Mouse (Mus musculus) midbrain, embryonic 13.5 days (tissue): ENCODE measurements at regions not wholly inside any gene's neighbourhood (a gene's known extent, or its start where the extent isn't known, plus 50 kb on each side); places are given as distances from the start of the nearest gene placed in this dataset.
A peak's percentile ranks its signal among the peaks of the same experiment; 100 is the strongest.

Experiments
- ATAC-seq: fragments of 200-750 bp; cut with Nextera tagmentation; 2 replicates; pipeline ENCODE4 v1.8.0; 2017; ENCODE audit warnings: mild to moderate bottlenecking, moderate TSS enrichment, moderate library complexity
- H3K27ac ChIP-seq: fragments of 300-500 bp; sonication (generic); 2 replicates; pipeline ENCODE4 v1.5.1; 2015; ENCODE audit warnings: inconsistent platforms, mild to moderate bottlenecking, moderate library complexity
- H3K27me3 ChIP-seq: fragments of 300-500 bp; sonication (generic); 2 replicates; pipeline ENCODE4 v1.6.1; 2015; ENCODE audit warnings: mild to moderate bottlenecking, inconsistent platforms
- H3K36me3 ChIP-seq: fragments of 300-500 bp; sonication (generic); 2 replicates; pipeline ENCODE4 v1.6.1; 2015; ENCODE audit warnings: mild to moderate bottlenecking, inconsistent platforms
- H3K4me1 ChIP-seq: fragments of 300-500 bp; sonication (generic); replicated peaks from 2 replicates; pipeline ENCODE4 v1.6.1; 2015; ENCODE audit warnings: inconsistent platforms
- H3K4me2 ChIP-seq: fragments of 300-500 bp; sonication (generic); replicated peaks from 2 replicates; pipeline ENCODE4 v1.6.1; 2015; ENCODE audit warnings: moderate library complexity, mild to moderate bottlenecking, inconsistent platforms
- H3K4me3 ChIP-seq: fragments of 300-500 bp; sonication (generic); replicated peaks from 2 replicates; pipeline ENCODE4 v1.5.1; 2015; ENCODE audit warnings: mild to moderate bottlenecking, inconsistent platforms
- H3K9ac ChIP-seq: fragments of 300-500 bp; sonication (generic); replicated peaks from 2 replicates; pipeline ENCODE4 v1.6.1; 2015; ENCODE audit warnings: mild to moderate bottlenecking, inconsistent platforms
- H3K9me3 ChIP-seq: fragments of 300-500 bp; sonication (generic); 2 replicates; pipeline ENCODE4 v1.6.1; 2016; ENCODE audit warnings: mild to moderate bottlenecking, inconsistent platforms
- WGBS: fragments of 180-500 bp; shearing (Covaris S2); methylation state at CpG from one replicate; pipeline ENCODE4 v1.1.7; 2015; 5-methylcytosine and 5-hydroxymethylcytosine counted together

GRCm38 (mm10) chr12:49449396-49449795, 64.4 kb downstream of the Gm43517 start:
- H3K4me1 ChIP-seq: no peaks in the 10 kb centered on the region
- no peak overlapping the region for H3K9ac ChIP-seq
- H3K4me3 ChIP-seq: no peak overlapping the region
- H3K27me3 ChIP-seq: no peaks in the 10 kb centered on the region
- H3K4me2 ChIP-seq: no peak overlapping the region
- H3K9me3 ChIP-seq: no peaks in the 10 kb centered on the region
- no peak for ATAC-seq
- no peak overlapping the region for H3K27ac ChIP-seq
- WGBS: 85% methylated on average over 3 of the region's 3 CpGs
- H3K36me3 ChIP-seq: no peaks in the 10 kb centered on the region

GRCm38 (mm10) chr12:49468059-49468458, 83.1 kb downstream of the Gm43517 start:
- Histone ChIP-seq H3K9ac (no peak overlapping the region), H3K4me2 (no peak overlapping the region), H3K27me3 (no peaks in the 10 kb centered on the region), H3K27ac (no peak overlapping the region), H3K9me3 (no peaks in the 10 kb centered on the region), H3K4me1 (no peaks in the 10 kb centered on the region), H3K4me3 (no peak overlapping the region), H3K36me3 (no peaks in the 10 kb centered on the region)
- no peak for ATAC-seq
- WGBS: 95% methylated on average over 1 of the region's 1 CpGs

- Histone ChIP-seq H3K4me1 (no peaks in the 10 kb centered on the region), H3K9me3 (no peaks in the 10 kb centered on the region), H3K36me3 (no peaks in the 10 kb centered on the region), H3K27me3 (no peaks in the 10 kb centered on the region), H3K9ac (no peak overlapping the region), H3K27ac (no peak overlapping the region), H3K4me3 (no peak overlapping the region), H3K4me2 (no peak overlapping the region)
- ATAC-seq: no peak
- WGBS: 89% methylated on average over 3 of the region's 3 CpGs
Measured at GRCm38 (mm10) chr12:49473371-49473770, 88.4 kb downstream of the Gm43517 start.

- 0 out of 2 replicates have a peak, but pooled peaks cover 6% of the 10 kb centered on the region for H3K27me3 ChIP-seq
- H3K4me3 ChIP-seq: no peak overlapping the region
- no peaks in the 10 kb centered on the region for H3K36me3 ChIP-seq
- ATAC-seq: no peak; the same call in 1 of the 2 replicates
- H3K9ac ChIP-seq: no peak overlapping the region
- 44% methylated on average over 3 of the region's 3 CpGs for WGBS
- 0 out of 2 replicates have a peak overlapping the region, but pooled peaks have one; percentile 8 for H3K4me2 ChIP-seq
- H3K27ac ChIP-seq: 0 out of 2 replicates have a peak overlapping the region, but pooled peaks have one; percentile 14
- H3K9me3 ChIP-seq: no peaks in the 10 kb centered on the region
- peaks cover 15% of the 10 kb centered on the region for H3K4me1 ChIP-seq
Measured at GRCm38 (mm10) chr12:49480656-49481055, 95.7 kb downstream of the Gm43517 start.

- WGBS: 48% methylated on average over 8 of the region's 8 CpGs
- no peaks in the 10 kb centered on the region for H3K36me3 ChIP-seq
- 0 out of 2 replicates have a peak overlapping the region, but pooled peaks have one; percentile 1 for H3K27ac ChIP-seq
- H3K4me3 ChIP-seq: no peak overlapping the region
- H3K27me3 ChIP-seq: 0 out of 2 replicates have a peak, but pooled peaks cover 9% of the 10 kb centered on the region
- ATAC-seq: no peak
- peaks cover 15% of the 10 kb centered on the region for H3K4me1 ChIP-seq
- H3K9me3 ChIP-seq: no peaks in the 10 kb centered on the region
- no peak overlapping the region for H3K9ac ChIP-seq
- H3K4me2 ChIP-seq: peak overlapping the region; percentile 15; the same call in 1 of the 2 replicates
Measured at GRCm38 (mm10) chr12:49481151-49481550, 96.2 kb downstream of the Gm43517 start.

- Histone ChIP-seq H3K9ac (no peak overlapping the region), H3K27ac (no peak overlapping the region), H3K27me3 (peaks cover 12% of the 10 kb centered on the region; the same call in 1 of the 2 replicates), H3K36me3 (no peaks in the 10 kb centered on the region), H3K9me3 (no peaks in the 10 kb centered on the region), H3K4me3 (no peak overlapping the region), H3K4me2 (no peak overlapping the region), H3K4me1 (peaks cover 15% of the 10 kb centered on the region)
- 83% methylated on average over 4 of the region's 4 CpGs for WGBS
- no peak for ATAC-seq
Measured at GRCm38 (mm10) chr12:49482367-49482766, 97.4 kb downstream of the Gm43517 start.

GRCm38 (mm10) chr12:49484070-49484770, 99.2 kb downstream of the Gm43517 start:
- peak; percentile 97 for ATAC-seq
- Histone ChIP-seq H3K36me3 (no peaks in the 10 kb centered on the region), H3K9me3 (no peaks in the 10 kb centered on the region), H3K4me1 (peaks cover 15% of the 10 kb centered on the region), H3K27ac (no peak overlapping the region), H3K9ac (no peak overlapping the region), H3K4me3 (no peak overlapping the region), H3K4me2 (no peak overlapping the region), H3K27me3 (peaks cover 12% of the 10 kb centered on the region; the same call in 1 of the 2 replicates)
- 20% methylated on average over 4 of the region's 4 CpGs for WGBS

- no peak overlapping the region for H3K27ac ChIP-seq
- no peak overlapping the region for H3K9ac ChIP-seq
- no peak overlapping the region for H3K4me3 ChIP-seq
- no peaks in the 10 kb centered on the region for H3K4me1 ChIP-seq
- no peak for ATAC-seq
- no peaks in the 10 kb centered on the region for H3K27me3 ChIP-seq
- H3K4me2 ChIP-seq: no peak overlapping the region
- H3K9me3 ChIP-seq: no peaks in the 10 kb centered on the region
- no peaks in the 10 kb centered on the region for H3K36me3 ChIP-seq
Measured at GRCm38 (mm10) chr12:49513131-49513530, 128.2 kb downstream of the Gm43517 start.

GRCm38 (mm10) chr12:49514616-49515015, 129.6 kb downstream of the Gm43517 start:
- Histone ChIP-seq H3K36me3 (no peaks in the 10 kb centered on the region), H3K4me1 (no peaks in the 10 kb centered on the region), H3K27me3 (no peaks in the 10 kb centered on the region), H3K9me3 (no peaks in the 10 kb centered on the region), H3K27ac (no peak overlapping the region), H3K4me2 (no peak overlapping the region), H3K9ac (no peak overlapping the region), H3K4me3 (no peak overlapping the region)
- WGBS: 83% methylated on average over 1 of the region's 1 CpGs
- ATAC-seq: no peak
